Mouse (Mus musculus): ENCODE results near the gene Slco2b1.

GRCm38 (mm10) chr7:99663507-99664220 lies 47.5 kb downstream of the Slco2b1 start:
- no peak for TF ChIP-seq EP300 (IDR thresholded peaks at IDR 0.05)
- TF ChIP-seq CTCF (IDR thresholded peaks at IDR 0.05) = no peak

All from lung, postnatal 0 days (tissue).